Mouse (Mus musculus) cerebellum, adult 11-12 months (tissue): ENCODE results near the gene Btbd35f6.
"Not testable (repeated sequence)": the region's sequence is repeated elsewhere in the genome, so short reads cannot be mapped to it uniquely, and the experiment has no call there.

Source experiments
- DNase-seq: peaks from one replicate; pipeline ENCODE4 v3.0.0; 2022

The Btbd35f6 gene

DNA sequence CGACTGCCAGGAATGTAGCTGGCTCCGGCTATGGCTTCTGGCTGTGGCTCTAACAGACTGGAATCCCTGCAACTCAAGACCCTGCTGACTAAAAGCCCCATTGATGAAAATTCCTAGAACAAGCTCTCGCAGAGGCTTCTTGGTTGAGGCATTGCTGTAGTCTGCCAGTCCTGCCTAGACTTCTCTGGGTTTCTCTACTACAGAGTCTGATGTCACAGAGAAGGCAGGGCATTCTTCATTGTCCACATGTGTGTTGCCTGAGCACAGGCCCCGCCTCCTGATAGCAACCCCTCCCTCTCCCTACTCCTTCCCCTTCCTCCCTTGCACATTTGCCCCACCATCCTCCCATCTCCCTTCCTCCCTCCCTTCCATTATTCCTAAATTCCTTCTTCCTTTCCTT, at the start of gene Btbd35f6:
Gene Btbd35f6 (minus strand): TSS at position 101 of the 400 bp plus-strand sequence.
- DNase-seq: not testable (repeated sequence)

DNA sequence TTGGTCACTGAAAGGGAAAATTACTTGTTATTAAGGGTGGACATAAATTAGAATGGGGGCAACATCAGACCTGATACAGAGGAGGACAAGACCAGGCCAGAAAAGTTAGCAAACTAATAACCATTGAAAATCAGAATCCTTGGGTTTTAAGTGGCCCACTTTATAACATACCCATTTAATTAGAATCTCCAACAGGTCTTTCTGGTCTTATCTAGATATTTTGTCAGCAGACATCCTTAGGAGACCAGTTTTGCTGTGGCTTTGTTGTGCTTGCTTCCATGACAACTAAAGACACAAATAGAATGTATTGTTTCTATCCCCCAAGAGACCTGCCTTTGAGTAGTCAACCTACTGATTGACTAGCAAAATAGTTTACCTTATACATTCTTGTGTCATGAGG, 30.4 kb upstream of the Btbd35f6 start, which contains the start of gene Gm21870:
Gene Gm21870 (minus strand): TSS at position 101 of the 400 bp plus-strand sequence.
- not testable (repeated sequence) for DNase-seq

DNA sequence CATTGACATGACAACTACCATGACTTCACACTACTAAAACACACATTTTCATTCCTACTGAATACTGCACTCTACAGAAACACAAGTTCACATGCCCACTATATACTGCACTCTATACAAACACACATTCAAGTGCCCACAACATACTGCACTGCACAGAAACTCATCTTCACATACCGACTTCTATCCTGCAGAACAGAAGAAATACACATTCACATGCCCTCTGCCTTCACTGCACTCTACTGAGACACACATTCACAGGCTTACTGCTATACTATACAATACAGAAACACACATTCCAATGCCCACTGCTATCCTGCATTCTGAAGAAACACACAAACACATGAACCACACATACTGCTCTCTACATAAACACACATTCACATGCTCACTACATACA, 26.1 kb downstream of the Btbd35f6 start:
- DNase-seq: not testable (repeated sequence)

DNA sequence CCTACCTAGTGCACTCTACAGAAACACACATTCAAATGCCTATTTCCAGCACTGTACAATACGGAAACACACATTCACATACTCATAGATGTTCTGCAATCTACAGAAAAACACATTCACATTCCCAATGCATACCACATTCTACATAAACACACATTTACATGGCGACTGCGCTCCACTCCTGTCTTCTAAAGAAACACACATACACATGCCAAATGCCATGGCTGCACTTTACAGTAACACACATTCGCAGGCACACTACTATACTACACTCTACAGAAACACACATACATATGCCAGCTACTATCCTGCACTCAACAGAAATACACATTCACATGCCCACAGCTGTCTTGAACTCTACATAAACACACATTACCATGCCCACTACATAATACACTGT, 28.1 kb downstream of the Btbd35f6 start:
- not testable (repeated sequence) for DNase-seq

- not testable (repeated sequence) for DNase-seq
These were observed 30.0 kb downstream of the Btbd35f6 start for GRCm38 (mm10) chrX:33926344-33926743.

GRCm38 (mm10) chrX:33925420-33925819, 30.9 kb downstream of the Btbd35f6 start:
- not testable (repeated sequence) for DNase-seq
